Mouse (Mus musculus): ENCODE results near the gene Cfd.
A peak's percentile ranks its signal among the peaks of the same experiment; 100 is the strongest.

Cfd gene

GRCm38 (mm10) chr10:79890670-79891069 is at the start of gene Cfd:
Gene Cfd (plus strand): TSS chr10:79890853.
- no peak for DNase-seq

- DNase-seq = no peak
These were observed 48.3 kb upstream of the Cfd start for GRCm38 (mm10) chr10:79842322-79842721.

GRCm38 (mm10) chr10:79843476-79843875 is 47.2 kb upstream of the Cfd start:
- DNase-seq = no peak

- DNase-seq = no peak
These were observed 44.1 kb upstream of the Cfd start for GRCm38 (mm10) chr10:79846553-79846952.

GRCm38 (mm10) chr10:79849941-79850628 is 40.6 kb upstream of the Cfd start:
- no peak for DNase-seq

- no peak for DNase-seq
These were observed 39.0 kb upstream of the Cfd start for GRCm38 (mm10) chr10:79851653-79852052.

GRCm38 (mm10) chr10:79852107-79852789 is 38.4 kb upstream of the Cfd start:
- peak; percentile 82 for DNase-seq

- DNase-seq = no peak
These were observed 37.8 kb upstream of the Cfd start for GRCm38 (mm10) chr10:79852827-79853226.

- peak; percentile 99 for DNase-seq
These were observed 37.3 kb upstream of the Cfd start for GRCm38 (mm10) chr10:79853392-79853791.

GRCm38 (mm10) chr10:79853860-79854795 is 36.5 kb upstream of the Cfd start, which contains the start of gene Ptbp1:
Gene Ptbp1 (plus strand): TSS chr10:79854427.
- DNase-seq = peak; percentile 100

GRCm38 (mm10) chr10:79854801-79855541 is 35.7 kb upstream of the Cfd start:
- peak; percentile 82 for DNase-seq

- DNase-seq = peak; percentile 91
These were observed 35.0 kb upstream of the Cfd start for GRCm38 (mm10) chr10:79855558-79856184.

GRCm38 (mm10) chr10:79856280-79856679 is 34.4 kb upstream of the Cfd start:
- DNase-seq = no peak

- no peak for DNase-seq
These were observed 33.8 kb upstream of the Cfd start for GRCm38 (mm10) chr10:79856704-79857451.

GRCm38 (mm10) chr10:79857452-79857811 is 33.2 kb upstream of the Cfd start:
- DNase-seq = peak; percentile 91

GRCm38 (mm10) chr10:79857894-79858293 is 32.8 kb upstream of the Cfd start:
- no peak for DNase-seq

GRCm38 (mm10) chr10:79858416-79859074 is 32.1 kb upstream of the Cfd start:
- DNase-seq = peak; percentile 88

GRCm38 (mm10) chr10:79859116-79859515 is 31.5 kb upstream of the Cfd start:
- DNase-seq = no peak

- DNase-seq = no peak
These were observed 30.4 kb upstream of the Cfd start for GRCm38 (mm10) chr10:79860079-79860911.

All from kidney, postnatal 14 days (tissue).